Mouse (Mus musculus): ENCODE data around the gene Rab44. TPM values are rescaled to one million over a fixed set of nuclear protein-coding genes. Genes with fewer than 3 reads are reported as not detected.
A peak's percentile ranks its signal among the peaks of the same experiment; 100 is the strongest.
"Not testable (repeated sequence)": the region's sequence is repeated elsewhere in the genome, so short reads cannot be mapped to it uniquely, and the experiment has no call there.

Gene Rab44
- total RNA-seq, 1 experiment from 2014 or later, result 114 TPM

DNA sequence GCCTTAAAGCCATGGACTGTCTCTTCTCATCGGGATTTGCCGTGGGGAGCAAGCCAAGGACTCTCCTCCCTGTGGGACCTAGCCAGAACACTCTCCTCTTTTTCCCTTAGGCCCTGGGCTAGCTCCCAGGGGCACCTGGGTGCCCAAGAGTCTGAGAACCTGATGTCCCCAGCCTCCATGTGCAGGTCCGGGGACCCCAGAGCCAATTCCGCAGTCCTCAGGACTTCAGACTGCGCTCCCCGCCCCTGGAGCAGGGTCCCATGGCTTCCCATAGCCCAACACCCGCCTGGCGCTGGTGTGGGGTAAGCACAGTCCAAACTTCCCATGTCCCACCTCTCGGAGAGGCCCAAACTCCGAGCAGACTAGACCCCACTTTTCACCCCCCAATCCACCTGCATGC is 28.7 kb upstream of the Rab44 start:
- ATAC-seq (ENCODE audit: extremely low read depth, insufficient number of reproducible peaks, low FRiP score, poor library complexity, severe bottlenecking), result no peak

DNA sequence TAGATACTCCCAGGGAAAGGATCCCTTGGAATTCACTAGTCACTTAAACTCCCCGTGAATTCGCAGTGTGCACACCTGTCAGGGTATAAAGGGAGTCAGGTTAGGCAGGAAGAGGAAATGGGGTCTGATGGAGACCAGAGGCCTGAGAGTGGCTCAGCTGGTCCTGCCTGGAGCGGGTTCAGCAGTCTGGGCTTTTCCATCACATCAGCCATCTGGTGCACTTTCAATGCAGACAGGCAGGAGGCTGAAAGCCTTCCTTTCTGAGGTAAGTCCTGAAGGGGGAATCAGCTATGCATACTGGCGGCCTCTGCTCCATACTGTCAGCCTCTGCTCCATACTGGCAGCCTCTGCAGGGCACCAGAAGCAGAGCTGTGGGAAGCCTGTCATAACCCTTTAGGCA is 27.0 kb upstream of the Rab44 start:
- no peak for ATAC-seq (ENCODE audit: extremely low read depth, insufficient number of reproducible peaks, low FRiP score, poor library complexity, severe bottlenecking)

DNA sequence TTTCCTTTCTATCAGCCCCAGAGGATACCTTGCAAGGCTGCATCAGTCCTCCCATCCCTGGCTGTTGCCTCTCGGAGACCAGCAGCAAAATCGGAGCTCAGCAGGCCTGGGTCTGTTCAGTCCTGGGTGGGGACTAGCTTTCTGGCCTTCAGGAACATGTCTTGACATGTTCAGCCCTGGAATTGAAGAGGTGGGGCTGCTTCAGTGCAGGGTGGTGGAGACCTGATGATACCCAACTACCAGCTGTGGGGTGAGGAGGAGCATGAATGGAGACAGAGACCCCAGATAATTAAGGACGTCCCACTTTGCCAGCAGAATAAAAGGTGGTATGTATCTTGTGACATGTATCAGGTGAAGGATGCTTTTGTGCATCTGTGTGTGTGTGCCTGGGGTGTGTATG is 23.2 kb upstream of the Rab44 start, which contains the start of gene Cdkn1a:
Gene Cdkn1a, plus strand, starts transcription at position 201 of the 400 bp plus-strand sequence.
- no peak for ATAC-seq (ENCODE audit: extremely low read depth, insufficient number of reproducible peaks, low FRiP score, poor library complexity, severe bottlenecking)

DNA sequence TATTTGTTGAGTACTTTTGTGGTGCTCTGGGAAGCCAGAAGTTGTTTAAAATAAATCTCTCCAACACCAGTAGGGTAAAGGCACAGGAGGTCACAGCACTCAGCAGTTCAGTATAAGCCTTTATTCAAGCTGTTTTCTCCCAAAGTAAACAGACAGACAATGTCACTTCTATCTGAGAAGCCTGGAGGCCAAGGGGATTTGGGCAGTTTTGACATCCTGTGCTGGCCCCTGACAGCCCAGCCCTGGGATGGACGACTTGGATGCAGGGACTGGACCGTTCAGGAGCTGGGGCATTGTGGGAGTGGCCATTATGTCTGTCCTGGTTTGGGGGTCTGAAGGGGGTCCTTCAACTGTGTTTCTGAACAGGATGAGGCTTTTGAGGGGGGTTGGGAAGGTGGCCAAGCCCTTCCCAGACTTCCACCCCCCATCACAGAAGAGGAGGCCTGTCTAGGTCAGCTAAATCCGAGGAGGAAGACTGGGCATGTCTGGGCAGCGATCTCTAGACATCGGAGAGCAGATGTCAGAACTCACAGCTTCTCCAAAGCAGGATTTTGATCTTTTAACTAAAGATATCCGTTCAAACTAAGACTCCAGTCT is 22.5 kb upstream of the Rab44 start:
- no peak for ATAC-seq (ENCODE audit: extremely low read depth, insufficient number of reproducible peaks, low FRiP score, poor library complexity, severe bottlenecking)

DNA sequence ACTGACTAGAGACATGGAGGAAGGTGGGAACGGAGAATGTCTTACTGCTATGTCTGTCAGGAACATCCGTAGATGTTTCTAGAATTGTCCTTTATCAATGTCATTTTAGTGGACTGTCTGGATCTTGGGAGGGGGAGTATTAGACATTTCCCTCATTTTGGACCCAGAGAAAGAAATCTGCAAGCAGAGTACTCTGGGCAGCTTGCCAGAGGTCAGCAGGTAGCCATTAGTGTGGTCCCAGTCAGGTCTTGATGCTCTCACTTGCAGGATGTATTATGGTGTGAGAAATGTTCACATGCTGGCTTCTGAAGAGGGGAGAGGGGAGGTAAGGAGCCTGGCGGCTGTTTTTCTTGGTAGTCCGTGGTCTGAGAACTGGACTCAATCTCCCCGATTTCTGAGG is 21.4 kb upstream of the Rab44 start:
- ATAC-seq (ENCODE audit: extremely low read depth, insufficient number of reproducible peaks, low FRiP score, poor library complexity, severe bottlenecking), result no peak

DNA sequence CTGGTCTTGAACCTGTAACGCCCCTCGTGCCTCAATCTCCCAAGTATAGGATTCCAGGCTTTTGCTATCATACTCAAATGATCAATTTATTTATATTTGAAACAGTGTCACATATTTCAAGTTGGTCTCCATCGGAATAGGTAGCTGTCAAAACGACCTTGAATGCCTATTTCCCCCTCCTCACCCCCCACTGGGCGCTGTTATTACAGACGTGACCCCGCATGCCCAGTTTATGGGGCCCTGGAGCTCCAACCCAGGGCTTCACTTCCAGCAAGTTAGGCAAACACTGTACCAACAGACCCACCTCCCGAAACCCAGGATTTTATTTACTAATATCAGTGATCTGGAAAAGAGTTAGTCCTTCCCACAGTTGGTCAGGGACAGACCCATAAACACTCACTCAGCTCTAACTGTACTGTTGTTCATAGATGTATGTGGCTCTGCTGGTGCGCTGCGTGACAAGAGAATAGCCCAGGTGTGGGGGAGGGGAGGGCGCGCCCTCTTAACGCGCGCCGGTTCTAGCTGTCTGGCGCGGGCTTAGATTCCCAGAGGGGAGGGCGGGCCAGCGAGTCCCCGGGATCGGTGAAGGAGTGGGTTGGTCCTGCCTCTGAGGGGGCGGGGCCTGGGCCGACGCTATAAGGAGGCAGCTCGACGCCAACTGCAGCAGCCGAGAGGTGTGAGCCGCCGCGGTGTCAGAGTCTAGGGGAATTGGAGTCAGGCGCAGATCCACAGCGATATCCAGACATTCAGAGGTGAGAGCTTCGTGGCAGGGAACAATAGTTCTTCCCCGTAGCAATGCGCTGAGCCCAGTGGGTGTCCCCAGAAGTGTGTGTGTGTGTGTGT is 20.6 kb upstream of the Rab44 start:
- ATAC-seq (ENCODE audit: extremely low read depth, insufficient number of reproducible peaks, low FRiP score, poor library complexity, severe bottlenecking), result peak; percentile 28; the same call in 1 of the 2 replicates

DNA sequence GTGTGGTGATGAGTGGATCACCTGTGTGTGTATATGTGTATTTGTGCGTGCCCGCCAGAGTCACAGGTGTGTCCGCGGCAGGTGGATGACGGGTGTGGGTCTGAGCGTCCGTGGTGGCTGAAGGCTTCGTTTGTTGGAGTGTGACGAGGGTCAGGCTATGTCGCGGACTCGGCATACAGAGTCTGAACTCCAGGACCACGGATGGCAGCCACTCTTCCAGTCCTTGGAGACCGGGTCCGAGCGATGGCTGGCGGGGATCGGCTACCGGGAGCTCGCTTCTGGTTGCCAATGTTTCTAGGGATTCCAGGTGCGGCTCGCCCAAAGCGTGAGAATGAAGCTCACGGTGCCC is 20.0 kb upstream of the Rab44 start:
- ATAC-seq (ENCODE audit: extremely low read depth, insufficient number of reproducible peaks, low FRiP score, poor library complexity, severe bottlenecking), result no peak

DNA sequence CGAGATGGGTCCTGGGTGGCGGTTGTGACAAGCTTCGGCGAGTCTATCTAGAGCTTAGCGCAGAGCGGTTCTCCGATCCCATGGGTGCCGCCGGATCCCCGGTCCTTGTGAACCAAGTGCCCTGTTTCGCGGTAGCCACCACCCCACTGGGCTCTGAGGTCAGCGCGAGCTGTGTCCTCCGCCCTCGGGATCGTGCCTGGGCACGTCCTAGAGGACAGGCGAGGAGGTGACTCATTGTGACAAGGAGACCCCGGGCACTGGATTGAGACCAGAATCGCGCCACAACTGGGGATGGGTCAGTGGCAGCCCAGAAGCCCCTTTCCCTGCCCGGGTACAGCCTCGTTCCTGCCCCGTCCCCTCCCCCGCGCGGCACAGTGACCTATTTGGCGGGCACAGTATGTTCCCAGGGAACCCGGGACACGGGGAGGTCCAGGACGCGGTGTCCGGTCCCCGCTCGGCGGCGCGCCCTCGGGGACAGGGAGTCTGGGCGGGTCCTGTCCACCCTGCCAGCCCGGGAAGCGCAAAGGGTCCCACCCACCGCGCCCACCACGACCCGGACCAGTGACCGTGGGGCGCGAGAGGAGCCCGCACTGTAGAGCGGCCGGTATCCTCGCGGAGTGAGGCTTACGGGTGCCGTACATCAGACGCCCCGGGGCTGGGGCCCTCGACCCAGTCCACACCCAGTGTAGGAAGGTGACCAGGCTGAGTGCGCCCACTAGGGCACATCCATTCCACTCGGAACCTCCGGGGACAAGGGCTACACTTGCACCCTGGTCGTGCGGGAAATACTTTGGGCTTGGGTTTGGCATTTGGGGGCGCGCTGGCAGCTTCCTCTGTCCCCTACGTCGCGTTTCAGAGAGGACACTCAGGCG is 19.4 kb upstream of the Rab44 start:
- no peak for ATAC-seq (ENCODE audit: extremely low read depth, insufficient number of reproducible peaks, low FRiP score, poor library complexity, severe bottlenecking)

DNA sequence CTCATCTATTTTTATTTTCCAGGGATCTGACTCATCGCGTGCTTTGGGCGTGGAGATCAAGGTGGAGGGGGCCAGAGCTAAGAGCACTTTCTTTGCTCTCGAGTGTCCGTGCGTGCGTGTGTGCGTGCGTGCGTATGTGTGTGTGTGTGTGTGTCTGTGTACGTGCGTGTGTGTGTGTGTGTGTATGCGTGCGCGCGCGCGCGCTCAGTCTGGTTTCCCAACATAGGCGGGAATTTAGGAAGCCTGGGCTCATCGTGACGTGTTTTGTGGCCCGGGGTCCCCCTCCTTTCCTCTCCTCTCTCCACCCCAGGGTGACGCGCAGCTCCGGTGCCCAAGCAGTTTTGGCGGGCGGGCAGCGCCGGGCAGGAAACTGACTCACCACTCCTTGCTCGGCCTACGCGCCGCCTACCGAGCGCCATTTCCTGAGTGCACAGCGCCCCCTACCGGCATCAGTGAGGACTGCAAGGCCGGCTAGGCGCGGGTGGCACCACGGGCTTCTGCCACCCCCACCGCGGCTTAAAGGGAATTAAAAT is 18.7 kb upstream of the Rab44 start:
- peak; percentile 82 for ATAC-seq (ENCODE audit: extremely low read depth, insufficient number of reproducible peaks, low FRiP score, poor library complexity, severe bottlenecking)

DNA sequence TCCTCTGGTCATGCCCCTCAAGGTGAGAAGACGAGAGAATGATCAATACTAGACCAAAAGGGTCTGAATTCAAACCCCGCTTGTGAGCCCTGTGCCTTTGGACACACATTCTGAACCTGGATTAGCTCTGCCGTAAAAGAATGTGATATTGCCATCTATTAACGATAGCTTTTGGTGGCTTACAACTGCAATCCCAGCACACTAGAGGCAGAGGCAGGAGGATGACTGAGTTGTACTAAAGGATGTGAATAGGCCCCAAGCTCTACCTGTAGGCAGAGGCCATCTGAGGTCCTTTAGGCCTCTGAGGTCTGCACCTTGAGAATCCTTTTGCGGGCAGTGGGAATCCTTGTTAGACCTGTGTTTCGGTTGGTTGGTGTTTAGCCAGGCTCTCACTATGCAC is 17.7 kb upstream of the Rab44 start:
- no peak for ATAC-seq (ENCODE audit: extremely low read depth, insufficient number of reproducible peaks, low FRiP score, poor library complexity, severe bottlenecking)

DNA sequence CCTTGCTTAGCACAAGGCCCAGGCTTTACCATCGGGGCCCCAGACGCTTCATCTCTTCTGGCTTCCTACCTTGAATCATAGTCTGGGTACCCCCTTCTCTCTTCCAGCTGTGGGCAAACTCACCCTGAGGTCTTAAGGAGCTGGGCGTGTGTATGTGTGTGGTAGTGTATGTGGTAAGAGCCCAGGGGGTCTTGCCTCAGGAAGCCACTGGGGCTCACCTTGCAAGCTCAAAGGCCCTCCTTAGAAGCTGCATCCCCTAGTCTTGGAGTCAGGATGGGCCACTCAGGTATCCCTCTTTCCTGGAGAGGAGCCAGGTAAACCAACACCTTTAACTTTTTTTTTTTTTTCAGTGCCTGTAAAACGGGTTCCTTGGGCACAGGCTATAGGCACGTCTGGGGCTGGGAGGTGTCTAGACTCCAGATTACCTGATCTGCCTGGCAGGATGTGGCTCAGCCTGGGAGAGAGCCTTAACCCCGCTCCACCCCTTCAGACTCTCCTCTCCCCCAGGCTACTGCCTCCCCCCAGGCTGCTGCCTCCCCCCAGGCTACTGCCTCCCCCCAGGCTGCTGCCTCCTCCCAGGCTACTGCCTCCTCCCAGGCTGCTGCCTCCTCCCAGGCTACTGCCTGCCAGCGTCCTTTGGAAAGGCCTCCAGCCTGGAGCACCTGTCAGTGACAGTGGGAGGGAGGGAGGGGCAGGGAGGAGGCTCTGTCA is 16.9 kb upstream of the Rab44 start:
- ATAC-seq (ENCODE audit: extremely low read depth, insufficient number of reproducible peaks, low FRiP score, poor library complexity, severe bottlenecking), result no peak

DNA sequence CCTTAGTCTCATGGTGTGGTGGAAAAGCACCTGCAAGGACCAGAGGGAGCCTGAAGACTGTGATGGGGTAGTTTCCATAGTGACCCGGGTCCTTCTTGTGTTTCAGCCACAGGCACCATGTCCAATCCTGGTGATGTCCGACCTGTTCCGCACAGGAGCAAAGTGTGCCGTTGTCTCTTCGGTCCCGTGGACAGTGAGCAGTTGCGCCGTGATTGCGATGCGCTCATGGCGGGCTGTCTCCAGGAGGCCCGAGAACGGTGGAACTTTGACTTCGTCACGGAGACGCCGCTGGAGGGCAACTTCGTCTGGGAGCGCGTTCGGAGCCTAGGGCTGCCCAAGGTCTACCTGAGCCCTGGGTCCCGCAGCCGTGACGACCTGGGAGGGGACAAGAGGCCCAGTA is 15.7 kb upstream of the Rab44 start:
- ATAC-seq (ENCODE audit: extremely low read depth, insufficient number of reproducible peaks, low FRiP score, poor library complexity, severe bottlenecking), result no peak

DNA sequence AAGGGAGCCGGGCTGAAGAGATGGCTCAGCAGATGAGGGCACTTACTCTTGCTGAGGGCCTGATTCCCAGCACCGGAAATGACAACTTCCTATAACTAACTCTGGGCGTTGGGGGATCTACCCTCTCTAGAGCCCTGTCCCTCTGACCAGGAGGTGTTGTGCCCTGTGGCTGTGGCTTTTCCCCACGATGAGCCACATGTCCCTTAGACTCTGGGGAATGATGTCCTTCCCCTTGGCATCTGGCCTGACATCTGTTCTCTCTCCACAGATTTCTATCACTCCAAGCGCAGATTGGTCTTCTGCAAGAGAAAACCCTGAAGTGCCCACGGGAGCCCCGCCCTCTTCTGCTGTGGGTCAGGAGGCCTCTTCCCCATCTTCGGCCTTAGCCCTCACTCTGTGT is 14.9 kb upstream of the Rab44 start:
- ATAC-seq (ENCODE audit: extremely low read depth, insufficient number of reproducible peaks, low FRiP score, poor library complexity, severe bottlenecking), result no peak

DNA sequence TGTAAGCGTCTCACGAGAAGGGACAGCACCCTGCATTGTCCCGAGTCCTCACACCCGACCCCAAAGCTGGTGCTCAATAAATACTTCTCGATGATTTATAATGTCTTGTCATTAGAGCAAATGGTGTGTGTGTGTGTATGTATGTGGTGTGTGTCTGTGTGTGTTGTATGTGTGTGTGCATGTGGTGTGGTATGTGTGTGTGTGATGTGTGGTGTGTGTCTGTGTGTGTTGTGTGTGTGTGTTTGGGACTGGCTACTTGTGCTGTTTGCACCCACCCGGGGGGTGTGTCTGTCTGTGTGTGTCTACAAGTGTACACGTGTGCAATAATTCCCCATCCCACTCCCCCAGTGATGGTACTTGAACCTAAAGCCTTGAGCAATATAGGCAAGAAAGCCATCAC is 13.3 kb upstream of the Rab44 start:
- no peak for ATAC-seq (ENCODE audit: extremely low read depth, insufficient number of reproducible peaks, low FRiP score, poor library complexity, severe bottlenecking)

DNA sequence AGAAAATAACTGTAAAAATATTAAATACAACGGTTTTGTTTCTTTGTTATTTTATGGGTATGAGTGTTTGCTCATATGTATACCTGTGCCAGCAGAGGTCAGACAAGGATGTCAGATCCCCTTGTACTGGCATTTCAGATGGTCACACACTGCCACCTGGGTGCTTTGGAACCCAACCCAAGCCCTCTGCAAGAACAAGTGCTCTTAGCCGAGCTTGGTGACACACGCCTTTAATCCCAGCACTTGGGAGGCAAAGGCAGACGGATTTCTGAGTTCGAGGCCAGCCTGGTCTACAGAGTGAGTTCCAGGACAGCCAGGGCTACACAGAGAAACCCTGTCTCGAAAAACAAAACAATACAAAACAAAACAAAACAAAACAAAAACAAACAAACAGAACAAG is 3.6 kb upstream of the Rab44 start:
- not testable (repeated sequence) for ATAC-seq (ENCODE audit: extremely low read depth, insufficient number of reproducible peaks, low FRiP score, poor library complexity, severe bottlenecking)

DNA sequence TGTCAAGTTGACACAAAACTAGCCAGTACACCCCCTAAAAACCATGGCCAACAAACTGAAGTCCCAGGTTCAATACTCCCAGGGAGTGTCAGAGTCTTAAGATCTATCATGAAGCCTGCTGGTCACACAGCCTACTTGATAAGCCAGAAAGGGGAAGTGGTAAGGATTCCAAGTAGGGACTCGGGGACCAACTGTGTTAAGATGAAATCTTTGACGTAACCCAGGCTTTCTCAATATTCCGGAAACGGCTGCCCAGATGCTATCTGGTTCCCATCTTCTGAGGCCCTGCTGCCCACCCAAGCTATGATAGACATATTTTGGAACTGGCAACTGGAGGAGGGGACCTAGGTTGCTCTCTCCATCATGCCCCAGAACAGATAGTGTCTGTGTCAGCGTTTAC is 2.6 kb upstream of the Rab44 start:
- peak; percentile 76 for ATAC-seq (ENCODE audit: extremely low read depth, insufficient number of reproducible peaks, low FRiP score, poor library complexity, severe bottlenecking)

DNA sequence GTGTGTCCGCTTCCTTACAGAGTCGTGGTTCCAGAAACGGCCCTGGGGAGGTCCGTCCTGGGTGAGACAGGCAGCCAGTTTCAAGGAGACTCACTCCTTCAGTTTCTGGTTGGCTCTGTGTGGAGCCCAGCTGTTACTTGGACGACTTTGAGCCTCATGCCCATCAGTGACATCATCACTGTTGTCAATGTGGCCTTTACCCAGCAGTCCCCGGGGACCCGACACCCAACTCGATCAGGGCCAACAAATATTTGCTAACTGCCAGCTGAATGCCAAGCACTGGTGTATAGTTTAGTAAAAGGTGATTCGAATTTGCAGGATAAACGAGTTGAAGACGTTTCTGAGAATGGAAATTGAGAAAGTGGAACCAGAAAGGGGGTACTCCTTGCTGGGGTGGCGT is 2.1 kb downstream of the Rab44 start:
- ATAC-seq (ENCODE audit: extremely low read depth, insufficient number of reproducible peaks, low FRiP score, poor library complexity, severe bottlenecking), result no peak

DNA sequence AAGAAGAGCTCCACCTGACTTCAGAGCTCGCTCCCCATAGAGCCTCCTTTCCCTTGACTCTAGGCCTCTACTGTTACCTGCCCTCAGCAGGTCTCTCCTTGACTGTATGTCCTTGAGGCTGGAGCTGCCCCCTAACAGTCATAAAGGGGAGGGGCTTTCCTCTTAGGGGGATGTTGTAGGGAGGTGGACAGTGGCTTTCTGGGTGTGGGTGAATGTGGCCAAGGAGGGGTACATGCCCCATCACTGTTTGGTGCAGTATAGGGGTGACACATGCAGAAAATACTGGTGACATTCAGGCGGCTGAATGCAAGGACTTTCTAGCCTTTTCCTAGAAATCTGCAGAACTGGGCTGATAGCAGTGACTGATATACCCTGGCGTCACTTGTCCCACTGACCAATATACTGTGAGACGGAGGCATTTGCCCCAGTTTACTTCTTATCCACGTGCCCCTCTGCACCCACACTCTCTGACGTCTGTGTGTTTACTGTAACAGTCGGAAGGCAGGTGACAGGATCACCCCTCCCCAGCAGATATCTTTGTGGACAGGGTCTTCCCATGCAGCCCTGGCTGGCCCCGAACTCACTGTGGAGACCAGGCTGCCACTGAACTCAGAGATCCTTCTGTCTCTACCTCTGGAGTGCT is 3.2 kb downstream of the Rab44 start:
- ATAC-seq (ENCODE audit: extremely low read depth, insufficient number of reproducible peaks, low FRiP score, poor library complexity, severe bottlenecking), result no peak

DNA sequence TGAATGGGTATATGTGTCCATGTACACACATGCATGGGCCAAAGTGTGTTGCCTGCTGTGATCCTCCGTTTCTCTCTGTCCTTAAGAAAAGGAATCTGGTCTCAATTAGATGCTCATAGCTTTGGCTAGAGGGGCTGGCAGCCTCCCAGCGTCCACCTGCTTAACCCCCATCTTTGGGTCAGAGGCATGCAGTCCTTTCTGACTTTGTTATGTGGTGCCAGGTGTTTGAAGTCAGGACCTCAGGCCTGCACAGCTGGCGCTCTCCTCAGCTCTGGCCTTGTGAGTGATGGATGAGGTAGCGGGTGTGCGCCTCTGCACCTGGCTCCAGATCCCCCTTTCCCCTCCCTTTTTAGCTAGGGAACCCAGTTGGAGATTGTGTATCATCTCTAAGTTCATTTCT is 4.1 kb downstream of the Rab44 start:
- no peak for ATAC-seq (ENCODE audit: extremely low read depth, insufficient number of reproducible peaks, low FRiP score, poor library complexity, severe bottlenecking)

Measured in neutrophil, adult 5-6 weeks (primary cell).